Mouse (Mus musculus) erythroblast, embryonic 14.5 days (primary cell): ENCODE results near the gene Prr12. TPM values are rescaled to one million over a fixed set of nuclear protein-coding genes. Genes with fewer than 3 reads are reported as not detected.
A peak's percentile ranks its signal among the peaks of the same experiment; 100 is the strongest.

Experiments
- H3K27me3 ChIP-seq: 2 replicates; pipeline ENCODE4 v1.6.1; 2012; ENCODE audit warnings: inconsistent platforms; ENCODE audit not compliant: control insufficient read depth
- H3K36me3 ChIP-seq: 2 replicates; pipeline ENCODE4 v1.6.1; 2012; ENCODE audit warnings: mild to moderate bottlenecking, inconsistent platforms; ENCODE audit not compliant: control insufficient read depth
- H3K4me1 ChIP-seq: 2 replicates; pipeline ENCODE4 v1.6.1; 2012; ENCODE audit warnings: inconsistent platforms; ENCODE audit not compliant: control insufficient read depth
- H3K4me3 ChIP-seq: replicated peaks from 2 replicates; pipeline ENCODE3; 2012; ENCODE audit warnings: moderate library complexity, mild to moderate bottlenecking, inconsistent platforms
- H3K9me3 ChIP-seq: 2 replicates; pipeline ENCODE4 v1.6.1; 2012; ENCODE audit warnings: low read length, inconsistent platforms, mixed read lengths; ENCODE audit not compliant: control insufficient read depth
- GATA1 ChIP-seq: IDR thresholded peaks from 2 replicates; pipeline ENCODE4 v1.6.1; 2012; ENCODE audit warnings: low read length, inconsistent platforms, mixed read lengths
- TAL1 ChIP-seq: IDR thresholded peaks from 3 replicates; pipeline ENCODE4 v1.6.1; 2012; ENCODE audit warnings: low read length, inconsistent platforms, mixed read lengths
- polyA plus RNA-seq: library from polyadenylated mRNA; stranded (reverse); fragments of >175 nt; gene quantifications from 2 replicates; pipeline ENCODE4 v1.2.3, GENCODE M21; 2012

Prr12 gene
- polyA plus RNA-seq, 1 experiment, result 2.9 TPM

DNA sequence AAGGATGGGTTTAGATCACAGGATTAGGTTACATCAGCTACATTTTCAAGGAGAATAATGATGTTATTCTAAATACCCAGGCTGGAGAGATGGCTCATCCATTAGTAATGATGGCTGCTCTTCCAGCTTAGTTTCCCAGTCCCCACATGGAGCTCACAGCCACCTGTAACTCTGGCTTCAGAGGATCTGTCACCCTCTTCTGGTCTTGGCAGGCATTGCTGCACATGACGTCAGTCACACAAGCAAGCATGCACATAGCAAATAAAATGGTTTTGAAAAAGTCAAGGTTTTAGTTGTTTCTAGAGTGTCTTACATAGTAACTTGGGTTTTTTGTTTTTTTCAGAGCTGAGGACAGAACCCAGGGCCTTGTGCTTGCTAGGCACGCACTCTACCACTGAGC is 19.5 kb upstream of the Prr12 start:
- H3K27me3 ChIP-seq, result no peaks in the 10 kb centered on the region
- H3K36me3 ChIP-seq, result peaks cover 44% of the 10 kb centered on the region
- TF ChIP-seq TAL1 (no peak), GATA1 (no peak)
- no peak overlapping the region for H3K4me3 ChIP-seq
- H3K4me1 ChIP-seq, result peaks cover 20% of the 10 kb centered on the region
- H3K9me3 ChIP-seq, result no peaks in the 10 kb centered on the region

- peaks cover 21% of the 10 kb centered on the region for H3K36me3 ChIP-seq
- H3K4me3 ChIP-seq, result no peak overlapping the region
- TF ChIP-seq TAL1 (no peak), GATA1 (no peak)
- H3K9me3 ChIP-seq, result no peaks in the 10 kb centered on the region
- H3K4me1 ChIP-seq, result peaks cover 33% of the 10 kb centered on the region
- H3K27me3 ChIP-seq, result no peaks in the 10 kb centered on the region
Measured at GRCm38 (mm10) chr7:45069671-45070070, 17.0 kb upstream of the Prr12 start.

DNA sequence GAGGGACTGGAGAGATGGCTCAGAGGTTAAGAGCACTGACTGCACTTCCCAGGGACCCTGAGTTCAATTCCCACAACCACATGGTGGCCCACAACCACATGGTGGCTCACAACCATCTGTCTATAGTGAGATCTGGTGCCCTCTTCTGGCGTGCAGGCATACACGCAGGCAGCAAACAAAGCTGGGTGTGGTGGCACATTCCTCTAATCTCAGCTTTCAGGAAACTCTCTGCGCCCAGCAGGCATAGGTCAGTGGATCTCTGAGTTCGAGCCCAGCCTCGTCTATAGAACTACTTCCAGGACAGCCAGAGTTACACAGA is 15.3 kb upstream of the Prr12 start:
- no peaks in the 10 kb centered on the region for H3K9me3 ChIP-seq
- peaks cover 12% of the 10 kb centered on the region for H3K36me3 ChIP-seq
- TF ChIP-seq TAL1, result no peak
- TF ChIP-seq GATA1, result no peak
- no peaks in the 10 kb centered on the region for H3K27me3 ChIP-seq
- no peak overlapping the region for H3K4me3 ChIP-seq
- peaks cover 45% of the 10 kb centered on the region for H3K4me1 ChIP-seq

DNA sequence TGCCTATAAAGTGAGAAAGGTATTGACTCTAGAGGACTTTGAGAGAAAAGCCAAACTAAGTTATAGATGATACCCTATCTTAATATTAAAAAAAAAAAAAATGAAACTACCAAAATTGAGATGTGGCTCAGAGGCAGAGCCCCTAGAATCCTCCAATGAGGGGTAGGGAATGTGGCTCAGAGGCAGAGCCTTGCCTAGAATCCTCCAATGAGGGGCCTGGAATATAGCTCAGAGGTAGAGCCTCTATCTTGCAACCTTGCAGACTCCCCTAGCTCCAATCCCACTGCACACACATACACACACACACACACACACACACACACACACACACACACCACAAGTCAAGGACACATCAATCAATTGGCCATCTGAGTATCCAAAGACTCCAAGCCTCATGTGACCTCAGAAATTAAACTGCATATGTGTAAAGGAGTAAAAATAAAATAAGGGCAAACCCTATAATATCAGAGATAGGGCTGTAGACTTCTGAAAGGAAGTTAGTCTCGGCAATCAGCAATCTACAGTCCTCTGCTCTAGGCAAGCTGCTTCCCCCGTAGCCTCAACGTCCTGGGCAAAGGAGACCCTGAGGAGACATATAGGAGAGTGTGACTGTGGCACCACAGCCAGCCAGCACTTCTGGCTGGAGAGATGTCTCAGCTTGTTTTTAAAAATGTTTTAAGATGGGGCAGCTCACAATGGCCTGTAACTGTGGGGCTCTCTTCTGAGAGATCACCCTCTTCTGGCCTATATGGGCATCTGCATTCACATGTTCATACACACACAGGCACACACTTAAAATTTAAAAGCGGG is 14.7 kb upstream of the Prr12 start:
- no peaks in the 10 kb centered on the region for H3K9me3 ChIP-seq
- TF ChIP-seq TAL1 (no peak), GATA1 (no peak)
- no peak overlapping the region for H3K4me3 ChIP-seq
- H3K4me1 ChIP-seq, result peaks cover 43% of the 10 kb centered on the region
- no peaks in the 10 kb centered on the region for H3K27me3 ChIP-seq
- peaks cover 10% of the 10 kb centered on the region for H3K36me3 ChIP-seq

DNA sequence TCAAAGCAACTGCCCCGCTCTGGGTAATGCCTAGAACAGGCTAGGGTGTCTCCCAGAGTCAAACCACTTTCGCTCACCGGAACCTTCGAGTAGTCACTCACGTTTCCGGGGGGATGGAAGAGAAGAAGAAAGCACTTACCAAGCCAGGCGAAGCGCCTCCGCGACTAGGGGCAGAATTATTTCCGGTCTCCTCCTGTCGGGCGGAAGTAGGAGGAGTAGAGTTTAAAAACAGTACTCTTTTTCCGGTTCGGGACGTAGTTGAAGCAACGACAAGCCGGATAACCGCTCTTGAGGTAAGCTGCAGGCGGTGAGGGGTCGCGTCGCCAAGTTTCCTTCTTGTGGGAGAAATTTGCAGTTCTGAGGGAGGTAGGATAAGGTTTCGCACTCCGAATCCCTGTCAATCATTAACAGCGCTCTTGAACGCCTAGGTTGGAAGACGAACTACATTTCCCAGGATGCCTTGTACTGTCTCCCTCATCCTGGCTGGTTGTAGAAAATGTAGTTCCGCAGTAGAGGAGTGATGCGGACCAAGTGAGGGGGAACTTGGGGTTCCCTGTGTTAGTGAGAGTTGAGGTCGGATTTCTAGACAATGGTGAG is 9.7 kb upstream of the Prr12 start, which contains the start of the genes Nosip and Prrg2:
TSS of gene Nosip (plus strand) at position 191 of the 597 bp plus-strand sequence.
TSS of gene Prrg2 (minus strand) at position 439 of the 597 bp plus-strand sequence.
- peak within 1 kb of the TSS; percentile 72 for H3K4me3 ChIP-seq
- no peaks in the 10 kb centered on the region for H3K27me3 ChIP-seq
- H3K9me3 ChIP-seq, result no peaks in the 10 kb centered on the region
- peaks cover 10% of the 10 kb centered on the region for H3K36me3 ChIP-seq
- TF ChIP-seq TAL1 (no peak), GATA1 (no peak)
- H3K4me1 ChIP-seq, result peaks cover 54% of the 10 kb centered on the region

GRCm38 (mm10) chr7:45061532-45062075 is 8.9 kb upstream of the Prr12 start:
- Histone ChIP-seq H3K4me1 (peaks cover 52% of the 10 kb centered on the region), H3K4me3 (peak overlapping the region; percentile 72), H3K36me3 (peaks cover 10% of the 10 kb centered on the region), H3K27me3 (no peaks in the 10 kb centered on the region), H3K9me3 (no peaks in the 10 kb centered on the region)
- no peak for TF ChIP-seq TAL1
- TF ChIP-seq GATA1, result no peak

DNA sequence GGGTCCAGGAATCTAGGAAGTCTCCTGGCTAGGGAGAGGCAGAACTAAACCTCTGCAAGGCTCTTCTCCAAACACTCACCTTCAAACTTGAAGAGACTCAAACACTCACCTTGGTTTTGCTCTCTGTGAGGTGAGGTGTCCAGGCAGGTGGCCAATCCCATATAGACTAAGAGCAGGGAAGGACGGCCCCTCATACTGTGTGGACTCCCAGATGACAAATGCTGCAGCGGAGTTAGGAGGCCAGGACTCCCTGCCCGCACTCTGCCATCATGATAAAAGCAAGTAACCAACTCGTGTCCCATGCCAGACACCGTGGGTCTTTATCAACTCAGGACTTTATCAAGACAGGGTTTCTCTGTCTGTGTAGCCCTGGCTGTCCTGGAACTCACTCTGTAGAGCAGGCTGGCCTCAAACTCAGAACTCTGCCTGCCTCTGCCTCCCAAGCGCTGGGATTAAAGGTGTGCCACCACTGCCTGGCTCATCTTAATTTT is 8.0 kb upstream of the Prr12 start:
- Histone ChIP-seq H3K9me3 (no peaks in the 10 kb centered on the region), H3K36me3 (peaks cover 7% of the 10 kb centered on the region), H3K4me1 (peaks cover 48% of the 10 kb centered on the region), H3K4me3 (no peak overlapping the region), H3K27me3 (no peaks in the 10 kb centered on the region)
- TF ChIP-seq TAL1 (no peak), GATA1 (no peak)

- Histone ChIP-seq H3K36me3 (peaks cover under 1% of the 10 kb centered on the region; the same call in 1 of the 2 replicates), H3K4me3 (no peak overlapping the region), H3K9me3 (no peaks in the 10 kb centered on the region), H3K27me3 (no peaks in the 10 kb centered on the region), H3K4me1 (peaks cover 44% of the 10 kb centered on the region)
- no peak for TF ChIP-seq TAL1
- TF ChIP-seq GATA1, result no peak
Measured at GRCm38 (mm10) chr7:45058607-45059571, 6.2 kb upstream of the Prr12 start.

- TF ChIP-seq TAL1 (no peak), GATA1 (no peak)
- Histone ChIP-seq H3K9me3 (no peaks in the 10 kb centered on the region), H3K4me1 (peaks cover 49% of the 10 kb centered on the region), H3K4me3 (no peak overlapping the region), H3K27me3 (no peaks in the 10 kb centered on the region), H3K36me3 (no peaks in the 10 kb centered on the region)
Measured at GRCm38 (mm10) chr7:45056972-45057348, 4.3 kb upstream of the Prr12 start.
